Mouse (Mus musculus) bone marrow macrophage, adult 2 months (primary cell): Measurements from ENCODE around the gene Olfr1444.

Experiments
- CTCF ChIP-seq: IDR thresholded peaks from 2 replicates; pipeline ENCODE4 v1.5.1; 2012; ENCODE audit warnings: low read depth, mild to moderate bottlenecking, low read length, moderate library complexity
- POLR2A ChIP-seq: IDR thresholded peaks from 2 replicates; pipeline ENCODE4 v1.6.1; 2012; ENCODE audit warnings: mild to moderate bottlenecking, low read depth, low read length, borderline replicate concordance

- TF ChIP-seq CTCF (no peak), POLR2A (no peak)
Measured at GRCm38 (mm10) chr19:12831559-12831958, 25.5 kb upstream of the Olfr1444 start.
